Mouse (Mus musculus) heart, embryonic 15.5 days (tissue): ENCODE measurements around the gene Zfp219. TPM values are rescaled to one million over a fixed set of nuclear protein-coding genes. Genes with fewer than 3 reads are reported as not detected.

Source experiments
- ATAC-seq: fragments of 200-750 bp; cut with Nextera tagmentation; replicated peaks from 2 replicates; pipeline ENCODE4 v1.8.0; 2017; ENCODE audit warnings: low read depth, moderate TSS enrichment; ENCODE audit not compliant: insufficient number of reproducible peaks, insufficient read depth, low FRiP score
- H3K27ac ChIP-seq: fragments of 300-500 bp; sonication (generic); 2 replicates; pipeline ENCODE4 v1.5.1; 2015; ENCODE audit warnings: mild to moderate bottlenecking, inconsistent platforms
- H3K27me3 ChIP-seq: fragments of 300-500 bp; sonication (generic); 2 replicates; pipeline ENCODE4 v1.6.1; 2015; ENCODE audit warnings: inconsistent platforms
- H3K36me3 ChIP-seq: fragments of 300-500 bp; sonication (generic); 2 replicates; pipeline ENCODE4 v1.6.1; 2015; ENCODE audit warnings: mild to moderate bottlenecking, inconsistent platforms
- H3K4me1 ChIP-seq: fragments of 300-500 bp; sonication (generic); replicated peaks from 2 replicates; pipeline ENCODE4 v1.6.1; 2015; ENCODE audit warnings: inconsistent platforms
- H3K4me2 ChIP-seq: fragments of 300-500 bp; sonication (generic); 2 replicates; pipeline ENCODE4 v1.6.1; 2015; ENCODE audit warnings: inconsistent platforms, mild to moderate bottlenecking, moderate library complexity
- H3K4me3 ChIP-seq: fragments of 300-500 bp; sonication (generic); 2 replicates; pipeline ENCODE4 v1.5.1; 2015; ENCODE audit warnings: mild to moderate bottlenecking, inconsistent platforms
- H3K9ac ChIP-seq: fragments of 300-500 bp; sonication (generic); 2 replicates; pipeline ENCODE4 v1.6.1; 2015; ENCODE audit warnings: mild to moderate bottlenecking, inconsistent platforms
- H3K9me3 ChIP-seq: fragments of 300-500 bp; sonication (generic); replicated peaks from 2 replicates; pipeline ENCODE4 v1.6.1; 2016; ENCODE audit warnings: inconsistent platforms
- WGBS: fragments of 180-500 bp; shearing (Covaris S2); methylation state at CpG from one replicate; pipeline ENCODE4 v1.1.7; 2015; ENCODE audit warnings: mixed read lengths; 5-methylcytosine and 5-hydroxymethylcytosine counted together
- polyA plus RNA-seq: library from polyadenylated mRNA; unstranded; fragments of >200 nt; fragmentation: Nextera tagmentation; extraction: Ambion mirVana; gene quantifications from 2 replicates; pipeline ENCODE4 v1.2.1, GENCODE M21; 2015

Zfp219 gene
- polyA plus RNA-seq, 1 experiment from 2014 or later, result 18.1 TPM

GRCm38 (mm10) chr14:52035926-52036325, 15.4 kb upstream of the Zfp219 start:
- ATAC-seq, result no peak
- no peaks in the 10 kb centered on the region for H3K36me3 ChIP-seq

GRCm38 (mm10) chr14:52026342-52026741, 5.8 kb upstream of the Zfp219 start:
- Histone ChIP-seq H3K9me3 (no peaks in the 10 kb centered on the region), H3K27me3 (no peaks in the 10 kb centered on the region), H3K27ac (no peak overlapping the region), H3K4me3 (no peak overlapping the region), H3K4me2 (no peak overlapping the region), H3K9ac (no peak overlapping the region), H3K4me1 (peaks cover 20% of the 10 kb centered on the region), H3K36me3 (no peaks in the 10 kb centered on the region)
- ATAC-seq, result no peak
- WGBS, result 80% methylated on average over 4 of the region's 4 CpGs

More at GRCm38 (mm10) chr14:52035926-52036325, 15.4 kb upstream of the Zfp219 start:
- H3K9me3 ChIP-seq, result no peaks in the 10 kb centered on the region
- H3K9ac ChIP-seq, result no peak overlapping the region
- H3K27me3 ChIP-seq, result no peaks in the 10 kb centered on the region
- H3K4me3 ChIP-seq, result no peak overlapping the region
- H3K4me2 ChIP-seq, result no peak overlapping the region
- no peak overlapping the region for H3K27ac ChIP-seq
- WGBS, result 80% methylated on average over 6 of the region's 6 CpGs
- no peaks in the 10 kb centered on the region for H3K4me1 ChIP-seq

- Histone ChIP-seq H3K4me2 (no peak overlapping the region), H3K4me1 (peaks cover 27% of the 10 kb centered on the region), H3K9me3 (no peaks in the 10 kb centered on the region), H3K36me3 (no peaks in the 10 kb centered on the region), H3K27ac (no peak overlapping the region), H3K4me3 (no peak overlapping the region), H3K27me3 (no peaks in the 10 kb centered on the region), H3K9ac (no peak overlapping the region)
- no peak for ATAC-seq
- 78% methylated on average over 2 of the region's 2 CpGs for WGBS
These were observed 3.6 kb upstream of the Zfp219 start for GRCm38 (mm10) chr14:52024133-52024532.

- Histone ChIP-seq H3K36me3 (no peaks in the 10 kb centered on the region), H3K9ac (peak overlapping the region; percentile 23; the same call in 1 of the 2 replicates), H3K27ac (peak overlapping the region; percentile 85), H3K4me3 (peak overlapping the region; percentile 37), H3K9me3 (no peaks in the 10 kb centered on the region), H3K4me1 (peaks cover 35% of the 10 kb centered on the region), H3K4me2 (peak overlapping the region; percentile 62), H3K27me3 (no peaks in the 10 kb centered on the region)
- WGBS, result 5% methylated on average over 23 of the region's 23 CpGs
- ATAC-seq, result no peak
These were observed 2.4 kb upstream of the Zfp219 start for GRCm38 (mm10) chr14:52022709-52023459.

GRCm38 (mm10) chr14:52022244-52022708, 1.7 kb upstream of the Zfp219 start:
- Histone ChIP-seq H3K9ac (no peak overlapping the region), H3K4me1 (peaks cover 35% of the 10 kb centered on the region), H3K27me3 (no peaks in the 10 kb centered on the region), H3K36me3 (no peaks in the 10 kb centered on the region), H3K9me3 (no peaks in the 10 kb centered on the region), H3K4me3 (no peak overlapping the region; the same call in 1 of the 2 replicates), H3K4me2 (peak overlapping the region; percentile 62), H3K27ac (peak overlapping the region; percentile 85)
- no peak for ATAC-seq
- WGBS, result 65% methylated on average over 3 of the region's 3 CpGs

- peak overlapping the region; percentile 100 for H3K27ac ChIP-seq
- H3K27me3 ChIP-seq, result no peaks in the 10 kb centered on the region
- H3K4me1 ChIP-seq, result peaks cover 36% of the 10 kb centered on the region
- H3K9ac ChIP-seq, result peak overlapping the region; percentile 20; the same call in 1 of the 2 replicates
- H3K4me3 ChIP-seq, result no peak overlapping the region
- no peak for ATAC-seq
- no peaks in the 10 kb centered on the region for H3K36me3 ChIP-seq
- 86% methylated on average over 8 of the region's 8 CpGs for WGBS
- no peak overlapping the region for H3K4me2 ChIP-seq
- H3K9me3 ChIP-seq, result no peaks in the 10 kb centered on the region
These were observed 1.2 kb upstream of the Zfp219 start for GRCm38 (mm10) chr14:52021568-52022212.

GRCm38 (mm10) chr14:52021138-52021529, 601 bp upstream of the Zfp219 start:
- H3K4me2 ChIP-seq, result peak overlapping the region; percentile 81
- WGBS, result 76% methylated on average over 4 of the region's 4 CpGs
- H3K4me3 ChIP-seq, result peak overlapping the region; percentile 68; the same call in 1 of the 2 replicates
- ATAC-seq, result no peak
- H3K27me3 ChIP-seq, result no peaks in the 10 kb centered on the region
- peak overlapping the region; percentile 100 for H3K27ac ChIP-seq
- H3K9ac ChIP-seq, result peak overlapping the region; percentile 20; the same call in 1 of the 2 replicates
- no peaks in the 10 kb centered on the region for H3K36me3 ChIP-seq
- H3K9me3 ChIP-seq, result no peaks in the 10 kb centered on the region
- H3K4me1 ChIP-seq, result peaks cover 41% of the 10 kb centered on the region

- peak; percentile 90 for ATAC-seq
- WGBS, result under 1% methylated on average over 71 of the region's 74 CpGs
- H3K4me1 ChIP-seq, result peaks cover 50% of the 10 kb centered on the region
These were observed 768 bp downstream of the Zfp219 start for GRCm38 (mm10) chr14:52019590-52020340.

GRCm38 (mm10) chr14:52019051-52019589, 1.4 kb downstream of the Zfp219 start:
- ATAC-seq, result peak; percentile 0; the same call in 1 of the 2 replicates
- Histone ChIP-seq H3K4me3 (peak overlapping the region; percentile 68), H3K4me1 (peaks cover 50% of the 10 kb centered on the region), H3K9me3 (no peaks in the 10 kb centered on the region), H3K9ac (peak overlapping the region; percentile 88), H3K27ac (peak overlapping the region; percentile 100), H3K4me2 (peak overlapping the region; percentile 81), H3K27me3 (no peaks in the 10 kb centered on the region), H3K36me3 (no peaks in the 10 kb centered on the region)
- 29% methylated on average over 12 of the region's 12 CpGs for WGBS

More at GRCm38 (mm10) chr14:52019590-52020340, 768 bp downstream of the Zfp219 start:
- no peaks in the 10 kb centered on the region for H3K9me3 ChIP-seq
- H3K27ac ChIP-seq, result peak overlapping the region; percentile 100
- H3K36me3 ChIP-seq, result no peaks in the 10 kb centered on the region
- H3K4me3 ChIP-seq, result peak overlapping the region; percentile 68
- peak overlapping the region; percentile 81 for H3K4me2 ChIP-seq
- H3K27me3 ChIP-seq, result no peaks in the 10 kb centered on the region
- peak overlapping the region; percentile 88 for H3K9ac ChIP-seq

- peaks cover 50% of the 10 kb centered on the region for H3K4me1 ChIP-seq
- 82% methylated on average over 15 of the region's 15 CpGs for WGBS
These were observed 2.1 kb downstream of the Zfp219 start for GRCm38 (mm10) chr14:52018248-52019050.

More at GRCm38 (mm10) chr14:52018248-52019050, 2.1 kb downstream of the Zfp219 start:
- peak overlapping the region; percentile 68 for H3K4me3 ChIP-seq
- no peak for ATAC-seq
- no peaks in the 10 kb centered on the region for H3K36me3 ChIP-seq
- peak overlapping the region; percentile 100 for H3K27ac ChIP-seq
- H3K9me3 ChIP-seq, result no peaks in the 10 kb centered on the region
- H3K4me2 ChIP-seq, result peak overlapping the region; percentile 81
- H3K27me3 ChIP-seq, result no peaks in the 10 kb centered on the region
- H3K9ac ChIP-seq, result peak overlapping the region; percentile 88; the same call in 1 of the 2 replicates
